Mouse (Mus musculus) neural tube, embryonic 14.5 days (tissue): ENCODE data around the gene Gcn1l1. TPM values are rescaled to one million over a fixed set of nuclear protein-coding genes. Genes with fewer than 3 reads are reported as not detected.
"Not testable (repeated sequence)": the region's sequence is repeated elsewhere in the genome, so short reads cannot be mapped to it uniquely, and the experiment has no call there.

Experiments used
- ATAC-seq: fragments of 200-750 bp; cut with Nextera tagmentation; 2 replicates; pipeline ENCODE4 v1.8.0; 2017; ENCODE audit warnings: low read depth, mild to moderate bottlenecking, moderate TSS enrichment, moderate library complexity
- H3K27ac ChIP-seq: fragments of 300-500 bp; sonication (generic); 2 replicates; pipeline ENCODE4 v1.5.1; 2014; ENCODE audit warnings: low read depth, mild to moderate bottlenecking, control low read depth, low read length, moderate library complexity, mixed read lengths
- H3K27me3 ChIP-seq: fragments of 300-500 bp; sonication (generic); 2 replicates; pipeline ENCODE4 v1.6.1; 2014; ENCODE audit warnings: low read length; ENCODE audit not compliant: control insufficient read depth, insufficient read depth
- H3K36me3 ChIP-seq: fragments of 300-500 bp; sonication (generic); 2 replicates; pipeline ENCODE4 v1.6.1; 2014; ENCODE audit warnings: low read length, mixed read lengths; ENCODE audit not compliant: control insufficient read depth, insufficient read depth
- H3K4me1 ChIP-seq: fragments of 300-500 bp; sonication (generic); 2 replicates; pipeline ENCODE4 v1.6.1; 2014; ENCODE audit warnings: low read length; ENCODE audit not compliant: control insufficient read depth, insufficient read depth
- H3K4me2 ChIP-seq: fragments of 300-500 bp; sonication (generic); 2 replicates; pipeline ENCODE4 v1.6.1; 2014; ENCODE audit warnings: mild to moderate bottlenecking, low read depth, low read length, control low read depth
- H3K4me3 ChIP-seq: fragments of 300-500 bp; sonication (generic); 2 replicates; pipeline ENCODE4 v1.5.1; 2014; ENCODE audit warnings: low read depth, low read length, control low read depth, mixed read lengths
- H3K9ac ChIP-seq: fragments of 300-500 bp; sonication (generic); replicated peaks from 2 replicates; pipeline ENCODE4 v1.6.1; 2014; ENCODE audit warnings: low read depth, mild to moderate bottlenecking, control low read depth, low read length, mixed read lengths
- H3K9me3 ChIP-seq: fragments of 300-500 bp; sonication (generic); 2 replicates; pipeline ENCODE4 v1.6.1; 2016; ENCODE audit warnings: low read length; ENCODE audit not compliant: control insufficient read depth
- WGBS: fragments of 180-500 bp; shearing (Covaris S2); extraction: QIAGEN DNeasy Blood & Tissue Kit; methylation state at CpG from one replicate; pipeline ENCODE4 v1.1.7; 2014; 5-methylcytosine and 5-hydroxymethylcytosine counted together
- polyA plus RNA-seq: library from polyadenylated mRNA; unstranded; fragments of >200 nt; fragmentation: Nextera tagmentation; extraction: Ambion mirVana; gene quantifications from 2 replicates; pipeline ENCODE4 v1.2.1, GENCODE M21; 2014

The Gcn1l1 gene
- polyA plus RNA-seq, 1 experiment from 2014 or later = 45.2 TPM

- peaks cover 81% of the 10 kb centered on the region for H3K36me3 ChIP-seq
- H3K4me1 ChIP-seq, ATAC-seq, H3K9me3 ChIP-seq, H3K27me3 ChIP-seq, H3K4me3 ChIP-seq, H3K27ac ChIP-seq, H3K4me2 ChIP-seq, H3K9ac ChIP-seq: not testable (repeated sequence)
- WGBS = 94% methylated on average over 4 of the region's 4 CpGs
Observed at GRCm38 (mm10) chr5:115577686-115578085, 12.6 kb downstream of the Gcn1l1 start.

- Histone ChIP-seq H3K27ac (no peak overlapping the region), H3K4me2 (no peak overlapping the region), H3K27me3 (no peaks in the 10 kb centered on the region), H3K9me3 (no peaks in the 10 kb centered on the region), H3K4me1 (no peaks in the 10 kb centered on the region), H3K9ac (no peak overlapping the region), H3K36me3 (peaks cover 87% of the 10 kb centered on the region), H3K4me3 (no peak overlapping the region)
- 97% methylated on average over 14 of the region's 14 CpGs for WGBS
- no peak for ATAC-seq
Observed at GRCm38 (mm10) chr5:115578922-115579321, 13.9 kb downstream of the Gcn1l1 start.

- H3K36me3 ChIP-seq = peaks cover 86% of the 10 kb centered on the region
- H3K27me3 ChIP-seq = no peaks in the 10 kb centered on the region
- no peak overlapping the region for H3K4me2 ChIP-seq
- H3K4me3 ChIP-seq = no peak overlapping the region
- ATAC-seq = no peak
- WGBS = 97% methylated on average over 5 of the region's 5 CpGs
- H3K4me1 ChIP-seq = no peaks in the 10 kb centered on the region
- no peaks in the 10 kb centered on the region for H3K9me3 ChIP-seq
- no peak overlapping the region for H3K27ac ChIP-seq
- H3K9ac ChIP-seq = no peak overlapping the region
Observed at GRCm38 (mm10) chr5:115579363-115579762, 14.3 kb downstream of the Gcn1l1 start.

GRCm38 (mm10) chr5:115580229-115581001 is 15.4 kb downstream of the Gcn1l1 start:
- Histone ChIP-seq H3K9me3 (no peaks in the 10 kb centered on the region), H3K4me2 (no peak overlapping the region), H3K27ac (no peak overlapping the region), H3K9ac (no peak overlapping the region), H3K36me3 (peaks cover 88% of the 10 kb centered on the region), H3K27me3 (no peaks in the 10 kb centered on the region), H3K4me1 (no peaks in the 10 kb centered on the region), H3K4me3 (no peak overlapping the region)
- WGBS = 95% methylated on average over 14 of the region's 14 CpGs
- no peak for ATAC-seq

GRCm38 (mm10) chr5:115581662-115582061 is 16.6 kb downstream of the Gcn1l1 start:
- H3K4me3 ChIP-seq = no peak overlapping the region
- H3K27me3 ChIP-seq = no peaks in the 10 kb centered on the region
- no peak overlapping the region for H3K9ac ChIP-seq
- H3K36me3 ChIP-seq = peaks cover 88% of the 10 kb centered on the region
- no peak for ATAC-seq
- H3K4me2 ChIP-seq = no peak overlapping the region
- H3K27ac ChIP-seq = no peak overlapping the region
- no peaks in the 10 kb centered on the region for H3K9me3 ChIP-seq
- H3K4me1 ChIP-seq = no peaks in the 10 kb centered on the region
- WGBS = 93% methylated on average over 9 of the region's 9 CpGs

GRCm38 (mm10) chr5:115585616-115586015 is 20.6 kb downstream of the Gcn1l1 start:
- no peak overlapping the region for H3K9ac ChIP-seq
- H3K27ac ChIP-seq = no peak overlapping the region
- peaks cover 77% of the 10 kb centered on the region for H3K36me3 ChIP-seq
- no peaks in the 10 kb centered on the region for H3K4me1 ChIP-seq
- H3K27me3 ChIP-seq = no peaks in the 10 kb centered on the region
- ATAC-seq = no peak
- 94% methylated on average over 12 of the region's 12 CpGs for WGBS
- no peaks in the 10 kb centered on the region for H3K9me3 ChIP-seq
- H3K4me3 ChIP-seq = no peak overlapping the region
- no peak overlapping the region for H3K4me2 ChIP-seq

- H3K4me2 ChIP-seq = no peak overlapping the region
- H3K36me3 ChIP-seq = peaks cover 77% of the 10 kb centered on the region
- H3K4me3 ChIP-seq = no peak overlapping the region
- no peaks in the 10 kb centered on the region for H3K27me3 ChIP-seq
- H3K4me1 ChIP-seq = no peaks in the 10 kb centered on the region
- H3K9ac ChIP-seq = no peak overlapping the region
- no peak for ATAC-seq
- H3K27ac ChIP-seq = no peak overlapping the region
- H3K9me3 ChIP-seq = no peaks in the 10 kb centered on the region
- 74% methylated on average over 15 of the region's 15 CpGs for WGBS
Observed at GRCm38 (mm10) chr5:115586166-115586565, 21.1 kb downstream of the Gcn1l1 start.

- WGBS = 94% methylated on average over 2 of the region's 2 CpGs
- H3K9me3 ChIP-seq = no peaks in the 10 kb centered on the region
- H3K4me2 ChIP-seq = no peak overlapping the region
- no peak overlapping the region for H3K9ac ChIP-seq
- ATAC-seq = no peak
- no peak overlapping the region for H3K27ac ChIP-seq
- no peaks in the 10 kb centered on the region for H3K4me1 ChIP-seq
- H3K4me3 ChIP-seq = no peak overlapping the region
- H3K36me3 ChIP-seq = peaks cover 75% of the 10 kb centered on the region
- H3K27me3 ChIP-seq = no peaks in the 10 kb centered on the region
Observed at GRCm38 (mm10) chr5:115586780-115587179, 21.7 kb downstream of the Gcn1l1 start.

GRCm38 (mm10) chr5:115591028-115591427 is 26.0 kb downstream of the Gcn1l1 start:
- Histone ChIP-seq H3K4me1 (no peaks in the 10 kb centered on the region), H3K36me3 (peaks cover 74% of the 10 kb centered on the region), H3K4me2 (no peak overlapping the region), H3K4me3 (no peak overlapping the region), H3K9me3 (no peaks in the 10 kb centered on the region), H3K9ac (no peak overlapping the region), H3K27ac (no peak overlapping the region), H3K27me3 (no peaks in the 10 kb centered on the region)
- no peak for ATAC-seq
- 91% methylated on average over 11 of the region's 11 CpGs for WGBS
